Mouse (Mus musculus): Measurements from ENCODE around the gene Sorbs2. TPM values are rescaled to one million over a fixed set of nuclear protein-coding genes. Genes with fewer than 3 reads are reported as not detected.
A peak's percentile ranks its signal among the peaks of the same experiment; 100 is the strongest.

Gene Sorbs2
- polyA plus RNA-seq, 1 experiment from 2014 or later, result 77.9 TPM

DNA sequence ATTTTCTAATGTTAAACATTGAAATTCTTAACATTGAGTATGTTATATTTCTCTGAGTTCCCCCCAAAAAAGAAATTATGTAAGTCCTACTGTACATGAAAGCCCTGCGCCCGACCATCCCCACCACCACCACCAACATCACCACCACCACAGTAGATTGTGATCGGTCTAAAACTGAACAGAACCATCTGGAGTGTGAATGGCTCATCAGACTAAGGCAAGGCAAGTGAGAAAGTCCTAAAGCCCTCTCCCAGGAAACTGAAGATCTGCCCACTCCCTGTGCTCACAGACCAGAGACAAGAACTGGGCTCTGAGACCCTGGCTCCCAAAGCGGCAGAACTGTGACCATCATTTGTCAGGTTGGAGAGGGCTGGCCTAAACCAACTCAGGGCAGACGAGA lies 192.5 kb downstream of the Sorbs2 start:
- 95% methylated on average over 5 of the region's 5 CpGs for WGBS
- ATAC-seq, result no peak
- H3K27me3 ChIP-seq, result no peaks in the 10 kb centered on the region
- H3K9ac ChIP-seq (replicated peaks), result no peak overlapping the region
- peaks cover 7% of the 10 kb centered on the region for H3K4me1 ChIP-seq (replicated peaks)
- H3K4me3 ChIP-seq (replicated peaks), result no peak overlapping the region
- H3K27ac ChIP-seq, result no peak overlapping the region
- H3K4me2 ChIP-seq (replicated peaks), result no peak overlapping the region
- H3K36me3 ChIP-seq, result peaks cover 4% of the 10 kb centered on the region; the same call in 1 of the 2 replicates
- H3K9me3 ChIP-seq, result no peaks in the 10 kb centered on the region

DNA sequence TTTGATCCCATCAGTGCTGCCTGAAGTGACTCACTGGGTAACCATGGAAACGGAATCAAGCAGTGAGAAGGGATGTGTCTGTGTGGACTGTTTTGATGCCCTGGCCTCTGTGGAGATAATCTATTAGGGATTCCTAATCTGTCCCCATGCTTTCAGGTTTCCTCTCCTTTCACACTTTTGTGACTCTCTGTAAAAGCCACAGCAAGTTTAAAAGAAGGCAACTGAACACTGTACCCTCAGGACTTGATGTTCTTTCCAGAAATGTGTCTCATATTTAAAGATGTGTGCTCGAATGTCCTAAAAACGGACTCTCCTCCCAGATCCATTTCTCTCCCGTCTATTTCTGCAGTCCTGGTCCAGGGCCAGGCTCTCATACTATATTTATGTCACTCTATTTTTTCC lies 196.1 kb downstream of the Sorbs2 start:
- Histone ChIP-seq H3K9me3 (no peaks in the 10 kb centered on the region), H3K4me3 (replicated peaks) (no peak overlapping the region), H3K9ac (replicated peaks) (no peak overlapping the region), H3K4me1 (replicated peaks) (peaks cover 7% of the 10 kb centered on the region), H3K4me2 (replicated peaks) (no peak overlapping the region), H3K27ac (no peak overlapping the region), H3K27me3 (no peaks in the 10 kb centered on the region), H3K36me3 (peaks cover 4% of the 10 kb centered on the region; the same call in 1 of the 2 replicates)
- peak; percentile 66; the same call in 1 of the 2 replicates for ATAC-seq
- 54% methylated on average over 4 of the region's 4 CpGs for WGBS

DNA sequence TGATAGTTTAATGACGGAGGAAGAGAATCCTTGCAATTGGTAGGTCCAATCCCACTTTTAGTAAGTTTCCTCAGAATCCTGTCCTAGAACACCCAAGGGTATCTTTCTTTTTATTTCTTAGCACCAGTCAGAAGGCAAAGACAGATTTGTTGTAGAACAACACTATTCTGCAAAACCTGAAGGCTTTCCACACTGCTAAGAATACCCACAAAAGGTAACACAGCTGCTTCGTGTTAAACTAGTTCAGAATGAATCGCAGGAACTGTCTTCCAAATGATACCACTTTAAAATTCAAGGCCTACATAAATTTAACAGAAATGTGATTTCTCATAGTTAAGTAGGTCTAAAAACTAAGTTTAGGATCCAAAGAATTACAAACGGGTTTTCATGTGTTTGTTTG lies 201.5 kb downstream of the Sorbs2 start:
- Histone ChIP-seq H3K4me1 (replicated peaks) (peaks cover 4% of the 10 kb centered on the region; the same call in 1 of the 2 replicates), H3K4me3 (replicated peaks) (no peak overlapping the region), H3K27ac (no peak overlapping the region), H3K4me2 (replicated peaks) (no peak overlapping the region), H3K36me3 (peaks cover 5% of the 10 kb centered on the region; the same call in 1 of the 2 replicates), H3K9ac (replicated peaks) (no peak overlapping the region), H3K27me3 (no peaks in the 10 kb centered on the region), H3K9me3 (no peaks in the 10 kb centered on the region)
- ATAC-seq, result no peak
- 88% methylated on average over 4 of the region's 4 CpGs for WGBS

DNA sequence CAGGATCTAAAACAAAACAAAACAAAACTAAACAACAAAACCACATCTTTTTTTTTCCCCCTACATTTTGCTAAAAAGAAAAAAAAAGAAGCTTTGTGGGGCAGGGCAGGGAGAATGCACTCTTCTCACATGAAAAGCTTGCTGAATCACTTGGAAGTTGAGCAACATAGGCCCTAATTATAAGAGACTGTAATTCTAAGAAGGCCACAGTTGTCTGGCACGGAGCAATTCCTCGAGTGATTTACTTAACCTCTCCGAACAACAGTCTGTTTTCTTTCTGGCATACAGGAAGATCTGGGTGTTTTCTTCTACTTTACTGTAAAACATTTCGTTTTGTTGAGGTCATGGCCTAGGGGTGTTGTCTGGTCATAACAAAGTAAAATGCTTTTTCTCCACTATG lies 202.1 kb downstream of the Sorbs2 start:
- H3K9ac ChIP-seq (replicated peaks), result no peak overlapping the region

DNA sequence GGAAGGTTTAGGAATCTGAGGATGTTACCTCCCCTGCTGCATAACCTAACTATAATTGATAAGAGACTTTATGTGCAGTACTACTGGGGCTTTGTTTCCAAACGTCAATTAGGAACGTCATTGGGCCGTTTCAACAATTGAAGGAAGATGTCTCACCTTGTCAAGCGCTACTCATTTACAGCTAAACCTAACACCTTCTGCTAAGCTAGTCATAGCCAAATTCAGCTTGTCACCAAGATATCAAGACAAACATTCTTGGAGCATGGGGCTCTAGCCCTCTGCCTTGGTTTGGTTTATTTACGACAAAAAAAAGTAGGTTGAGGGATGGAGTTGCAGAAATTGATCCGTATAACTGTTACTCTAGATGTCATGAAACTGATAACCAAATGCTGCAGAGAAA lies 205.0 kb downstream of the Sorbs2 start:
- H3K27ac ChIP-seq, result no peak overlapping the region
- no peak for ATAC-seq

More for the DNA sequence above, 202.1 kb downstream of the Sorbs2 start:
- Histone ChIP-seq H3K4me1 (replicated peaks) (peaks cover 10% of the 10 kb centered on the region), H3K27ac (no peak overlapping the region), H3K4me2 (replicated peaks) (no peak overlapping the region), H3K27me3 (no peaks in the 10 kb centered on the region), H3K9me3 (no peaks in the 10 kb centered on the region), H3K4me3 (replicated peaks) (no peak overlapping the region), H3K36me3 (peaks cover 5% of the 10 kb centered on the region; the same call in 1 of the 2 replicates)
- 79% methylated on average over 4 of the region's 4 CpGs for WGBS
- no peak for ATAC-seq

DNA sequence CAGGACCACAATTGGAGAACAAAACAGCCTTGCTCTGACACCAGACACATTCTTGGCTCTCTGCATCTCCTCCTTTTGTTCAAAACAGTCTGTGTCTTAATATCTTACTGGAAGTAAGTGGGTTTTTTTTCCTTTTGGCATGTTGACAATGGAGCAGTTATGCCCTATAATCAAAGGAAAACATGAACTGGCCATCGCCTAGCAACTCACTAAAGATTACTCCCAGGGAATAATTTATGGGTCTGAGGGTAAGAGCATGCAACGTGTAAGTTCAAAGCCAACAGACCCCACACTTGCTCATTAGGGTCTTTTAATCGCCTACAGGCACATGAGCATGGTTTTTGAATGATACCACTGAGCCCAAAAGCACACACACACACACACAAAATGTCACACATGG lies 207.2 kb downstream of the Sorbs2 start:
- H3K36me3 ChIP-seq, result peaks cover 5% of the 10 kb centered on the region; the same call in 1 of the 2 replicates
- H3K9ac ChIP-seq (replicated peaks), result no peak overlapping the region
- 22% methylated on average over 3 of the region's 3 CpGs for WGBS
- peak overlapping the region; percentile 71 for H3K27ac ChIP-seq
- H3K27me3 ChIP-seq, result no peaks in the 10 kb centered on the region
- peak; percentile 43; the same call in 1 of the 2 replicates for ATAC-seq
- H3K4me1 ChIP-seq (replicated peaks), result peaks cover 32% of the 10 kb centered on the region
- no peaks in the 10 kb centered on the region for H3K9me3 ChIP-seq
- no peak overlapping the region for H3K4me3 ChIP-seq (replicated peaks)
- no peak overlapping the region for H3K4me2 ChIP-seq (replicated peaks)

More for the DNA sequence above, 205.0 kb downstream of the Sorbs2 start:
- WGBS, result 91% methylated on average over 6 of the region's 6 CpGs
- Histone ChIP-seq H3K4me2 (replicated peaks) (no peak overlapping the region), H3K9me3 (no peaks in the 10 kb centered on the region), H3K27me3 (no peaks in the 10 kb centered on the region), H3K36me3 (peaks cover 5% of the 10 kb centered on the region; the same call in 1 of the 2 replicates), H3K4me1 (replicated peaks) (peaks cover 25% of the 10 kb centered on the region), H3K9ac (replicated peaks) (no peak overlapping the region), H3K4me3 (replicated peaks) (no peak overlapping the region)

DNA sequence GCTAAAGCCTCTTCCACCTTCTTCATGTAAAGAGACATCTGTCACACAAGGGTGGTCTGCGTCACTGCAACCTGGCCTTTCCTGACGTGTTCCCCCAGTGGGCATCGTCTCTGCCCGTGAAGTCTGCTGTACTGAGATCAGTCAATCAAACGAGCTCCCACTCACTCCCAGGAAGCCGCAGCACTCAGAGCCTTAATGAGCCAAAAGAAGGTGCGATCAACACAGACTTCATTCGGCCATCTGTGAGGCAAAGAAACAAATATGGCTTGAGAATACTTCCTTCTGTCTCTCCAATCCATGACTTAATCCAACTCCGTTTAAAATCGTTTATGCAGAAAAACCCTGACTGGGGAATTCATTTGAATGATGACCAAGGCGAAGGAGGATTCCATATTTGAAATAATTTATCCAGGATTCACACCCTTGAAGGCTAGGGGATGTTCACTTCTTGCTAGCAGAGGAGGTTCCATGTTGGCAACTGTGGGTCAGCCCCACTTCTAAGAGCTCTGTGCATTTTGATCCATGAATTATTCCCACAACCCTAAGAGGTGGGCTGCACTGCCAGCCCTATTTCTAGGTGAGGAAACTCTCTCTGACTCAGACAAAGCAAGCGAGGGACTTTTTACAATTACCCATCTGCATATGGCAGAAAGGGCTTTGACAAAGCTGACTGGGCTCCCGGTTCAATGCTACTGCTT lies 207.9 kb downstream of the Sorbs2 start:
- H3K27ac ChIP-seq, result peak overlapping the region; percentile 71
- H3K9ac ChIP-seq (replicated peaks), result no peak overlapping the region
- peak; percentile 66 for ATAC-seq
- H3K4me2 ChIP-seq (replicated peaks), result no peak overlapping the region
- peaks cover 2% of the 10 kb centered on the region; the same call in 1 of the 2 replicates for H3K36me3 ChIP-seq
- no peaks in the 10 kb centered on the region for H3K9me3 ChIP-seq
- H3K27me3 ChIP-seq, result no peaks in the 10 kb centered on the region
- WGBS, result 53% methylated on average over 13 of the region's 13 CpGs
- peaks cover 32% of the 10 kb centered on the region for H3K4me1 ChIP-seq (replicated peaks)
- no peak overlapping the region for H3K4me3 ChIP-seq (replicated peaks)

DNA sequence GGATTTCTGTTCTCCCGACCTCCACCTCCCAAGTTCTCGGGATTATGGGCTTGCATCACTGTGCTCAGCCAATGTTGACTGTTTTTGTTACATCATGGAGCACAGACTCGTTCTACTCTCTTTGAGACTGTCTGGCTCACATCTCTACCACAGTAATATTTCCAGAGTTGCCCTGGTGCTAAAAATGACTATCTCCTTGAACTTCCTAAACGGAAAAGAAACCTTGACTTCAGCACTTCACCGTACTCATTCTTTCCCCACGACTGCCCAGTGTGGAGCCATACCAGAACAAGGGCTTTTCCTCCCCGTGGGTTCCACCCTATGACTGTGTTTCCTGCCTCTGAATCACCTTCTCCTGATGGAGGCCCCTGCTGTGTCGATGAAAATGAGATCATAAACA lies 212.2 kb downstream of the Sorbs2 start:
- ATAC-seq, result no peak
- no peak overlapping the region for H3K9ac ChIP-seq (replicated peaks)
- 80% methylated on average over 8 of the region's 8 CpGs for WGBS
- H3K27ac ChIP-seq, result no peak overlapping the region
- no peaks in the 10 kb centered on the region for H3K27me3 ChIP-seq
- no peak overlapping the region for H3K4me3 ChIP-seq (replicated peaks)
- H3K4me2 ChIP-seq (replicated peaks), result no peak overlapping the region
- H3K9me3 ChIP-seq, result no peaks in the 10 kb centered on the region
- no peaks in the 10 kb centered on the region for H3K36me3 ChIP-seq
- peaks cover 24% of the 10 kb centered on the region for H3K4me1 ChIP-seq (replicated peaks)

DNA sequence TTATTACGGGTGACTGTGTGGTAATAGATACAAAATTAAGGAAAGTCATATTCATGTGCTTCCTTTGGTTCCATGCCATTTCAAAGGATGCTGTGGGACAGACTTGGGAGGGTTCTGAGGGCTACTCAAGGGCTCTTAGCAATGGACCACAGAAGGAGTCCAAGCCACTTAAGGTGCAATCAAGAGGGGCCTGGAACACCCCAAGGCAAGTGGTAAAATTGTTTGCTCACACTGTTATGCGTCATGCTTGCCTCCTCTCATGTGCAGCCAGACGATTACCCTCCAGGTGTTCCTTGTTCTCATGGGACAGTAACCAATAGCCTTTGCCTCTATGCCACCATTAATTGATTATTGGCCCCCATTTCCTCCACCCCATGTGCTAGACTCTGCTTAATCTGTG lies 216.6 kb downstream of the Sorbs2 start:
- Histone ChIP-seq H3K27ac (no peak overlapping the region), H3K4me2 (replicated peaks) (no peak overlapping the region), H3K36me3 (no peaks in the 10 kb centered on the region), H3K4me3 (replicated peaks) (no peak overlapping the region), H3K9me3 (no peaks in the 10 kb centered on the region), H3K27me3 (no peaks in the 10 kb centered on the region), H3K4me1 (replicated peaks) (0 out of 2 replicates have a peak, but pooled peaks cover 3% of the 10 kb centered on the region), H3K9ac (replicated peaks) (no peak overlapping the region)
- 87% methylated on average over 3 of the region's 3 CpGs for WGBS
- no peak for ATAC-seq

DNA sequence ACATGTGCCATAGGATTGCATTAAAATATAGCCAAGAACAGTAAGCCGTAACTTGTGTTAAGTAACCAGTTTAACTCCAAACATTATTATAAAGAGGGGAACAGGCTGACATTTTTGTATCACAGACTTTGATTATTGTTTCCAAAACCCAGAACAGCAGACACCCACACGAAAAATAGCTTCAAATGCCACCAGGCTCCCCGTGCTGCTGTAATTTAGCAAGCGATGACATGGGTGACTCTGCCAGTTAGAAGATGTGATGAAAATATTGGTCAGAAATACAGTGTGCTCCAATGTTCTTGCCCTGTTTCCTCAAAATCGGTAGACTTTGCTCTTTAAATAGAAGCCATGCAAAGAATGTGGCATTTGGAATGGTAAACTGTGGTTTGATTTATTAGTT lies 217.7 kb downstream of the Sorbs2 start:
- H3K9ac ChIP-seq (replicated peaks), result no peak overlapping the region

DNA sequence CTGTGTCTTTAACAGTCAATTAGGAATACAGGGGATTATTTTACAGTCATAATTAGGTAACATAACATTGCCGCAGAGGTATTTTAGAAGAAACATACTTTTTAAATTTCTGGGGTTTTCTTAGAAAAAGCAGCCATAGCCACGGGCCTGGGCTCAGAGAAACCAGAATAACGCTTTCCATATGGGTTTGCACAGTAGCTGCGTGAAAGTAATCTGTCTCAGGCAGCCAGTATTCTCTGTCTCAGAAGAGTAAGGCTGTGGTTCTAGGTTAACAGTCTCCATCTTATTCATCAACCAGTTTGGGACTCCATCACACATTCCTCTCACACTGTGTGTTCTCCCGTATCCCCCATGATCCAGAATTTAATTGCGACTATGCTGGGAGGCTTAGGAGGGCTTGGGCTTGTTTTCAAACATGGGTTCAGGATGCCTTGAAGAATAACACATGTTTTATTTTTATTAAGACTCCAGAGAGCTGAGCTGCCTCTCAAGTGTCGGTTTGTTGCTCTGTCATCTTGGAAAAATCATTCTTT lies 222.3 kb downstream of the Sorbs2 start:
- H3K36me3 ChIP-seq, result no peaks in the 10 kb centered on the region
- H3K4me3 ChIP-seq (replicated peaks), result no peak overlapping the region
- no peaks in the 10 kb centered on the region for H3K27me3 ChIP-seq
- H3K4me1 ChIP-seq (replicated peaks), result peaks cover 7% of the 10 kb centered on the region
- no peak for ATAC-seq
- no peak overlapping the region for H3K9ac ChIP-seq (replicated peaks)
- H3K27ac ChIP-seq, result no peak overlapping the region
- H3K9me3 ChIP-seq, result no peaks in the 10 kb centered on the region
- WGBS, result 87% methylated on average over 7 of the region's 7 CpGs
- no peak overlapping the region for H3K4me2 ChIP-seq (replicated peaks)

More for the DNA sequence above, 217.7 kb downstream of the Sorbs2 start:
- Histone ChIP-seq H3K27ac (no peak overlapping the region), H3K4me2 (replicated peaks) (no peak overlapping the region), H3K4me1 (replicated peaks) (0 out of 2 replicates have a peak, but pooled peaks cover 3% of the 10 kb centered on the region), H3K4me3 (replicated peaks) (no peak overlapping the region), H3K9me3 (no peaks in the 10 kb centered on the region), H3K36me3 (no peaks in the 10 kb centered on the region), H3K27me3 (no peaks in the 10 kb centered on the region)
- WGBS, result 93% methylated on average over 5 of the region's 5 CpGs
- no peak for ATAC-seq

DNA sequence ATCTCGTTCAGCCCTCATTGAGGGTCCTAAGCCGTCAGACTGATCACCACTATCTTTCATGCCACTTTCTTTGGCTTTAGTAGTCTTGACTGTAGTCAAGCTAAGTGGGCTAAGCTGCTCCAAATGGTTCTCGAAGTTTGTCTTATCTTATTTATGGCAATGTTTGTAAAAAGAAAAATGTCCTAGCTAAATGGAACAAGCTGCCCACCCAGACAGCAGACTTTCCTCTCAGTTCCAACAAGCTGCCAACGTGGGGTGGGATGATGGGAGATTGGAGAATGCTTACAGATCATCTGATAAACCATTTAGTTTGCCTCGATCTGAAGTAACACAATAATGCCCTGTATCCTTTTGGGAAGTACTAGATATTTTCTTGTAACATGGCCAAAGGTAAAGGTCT lies 223.2 kb downstream of the Sorbs2 start:
- no peak overlapping the region for H3K4me3 ChIP-seq (replicated peaks)
- no peak for ATAC-seq
- 88% methylated on average over 5 of the region's 5 CpGs for WGBS

More for the DNA sequence above, 223.2 kb downstream of the Sorbs2 start:
- no peak overlapping the region for H3K9ac ChIP-seq (replicated peaks)
- no peaks in the 10 kb centered on the region for H3K36me3 ChIP-seq
- no peaks in the 10 kb centered on the region for H3K9me3 ChIP-seq
- peaks cover 7% of the 10 kb centered on the region for H3K4me1 ChIP-seq (replicated peaks)
- no peaks in the 10 kb centered on the region for H3K27me3 ChIP-seq
- no peak overlapping the region for H3K27ac ChIP-seq
- no peak overlapping the region for H3K4me2 ChIP-seq (replicated peaks)
